Mouse (Mus musculus): ENCODE data around the gene Akr1a1.

- TF ChIP-seq CTCF (IDR thresholded peaks at IDR 0.05; ENCODE audit: borderline replicate concordance, extremely low read depth, insufficient read depth, insufficient read length) (no peak), POLR2A (IDR thresholded peaks at IDR 0.05; ENCODE audit: borderline replicate concordance, extremely low read depth, insufficient read depth, insufficient read length, poor library complexity, severe bottlenecking) (no peak)
Observed at GRCm38 (mm10) chr4:116596978-116597881, 54.2 kb downstream of the Akr1a1 start.
